22 mouse cellular contexts compared by ENCODE assay signal in genomic region chr5:112416673-112417072, GRCm38 (mm10). TPM values are rescaled to one million over a fixed set of nuclear protein-coding genes. Genes with fewer than 3 reads are reported as not detected.
DNase-seq lines count a peak whose midpoint lies in the region; ATAC-seq and TF ChIP-seq lines count a peak whose summit lies in the region.
"Had no signal": no experiment of that assay in that cellular context is flagged by ENCODE, and none has a peak within 500 bp of the region (broad histone marks: within the 10 kb centered on the region; RNA-seq: fewer than 3 reads in every experiment).

No protein-coding gene starts in this region.

- H3K27me3 ChIP-seq in hindbrain, embryonic 11.5 days (ENCODE audit: control insufficient read depth, insufficient read depth, low read length) = no peaks in the 10 kb centered on the region
- peaks cover 3% of the 10 kb centered on the region; the same call in 1 of the 2 replicates for H3K27me3 ChIP-seq in midbrain, embryonic 11.5 days (ENCODE audit: control insufficient read depth, insufficient read depth, low read length)

- no peak overlapping the region for H3K4me2 ChIP-seq in hindbrain, embryonic 11.5 days (replicated peaks; ENCODE audit: low read depth, low read length)
- no peak overlapping the region for H3K4me2 ChIP-seq in midbrain, embryonic 11.5 days
- H3K4me2 ChIP-seq: heart, embryonic 13.5 days; liver, embryonic 13.5 days had no signal

- no peaks in the 10 kb centered on the region for H3K36me3 ChIP-seq in hindbrain, embryonic 11.5 days (ENCODE audit: control insufficient read depth, insufficient read depth, low read length)
- H3K36me3 ChIP-seq in midbrain, embryonic 11.5 days (ENCODE audit: control insufficient read depth, insufficient read depth, low read length) = no peaks in the 10 kb centered on the region
- H3K36me3 ChIP-seq: heart, embryonic 13.5 days; liver, embryonic 13.5 days had no signal

- no peak overlapping the region for H3K9ac ChIP-seq in hindbrain, embryonic 11.5 days (ENCODE audit: low read depth, low read length)
- H3K9ac ChIP-seq in midbrain, embryonic 11.5 days (ENCODE audit: low read length) = no peak overlapping the region
- H3K9ac ChIP-seq: heart, embryonic 13.5 days; liver, embryonic 13.5 days had no signal

- TF ChIP-seq CTCF in layer of hippocampus, adult 2 months (conservative IDR thresholded peaks at IDR 0.05) = no peak

- H3K9me3 ChIP-seq in hindbrain, embryonic 11.5 days (ENCODE audit: control insufficient read depth, low read length) = no peaks in the 10 kb centered on the region
- H3K9me3 ChIP-seq in midbrain, embryonic 11.5 days (ENCODE audit: control insufficient read depth, low read length) = no peaks in the 10 kb centered on the region
- H3K9me3 ChIP-seq: liver, embryonic 13.5 days had no signal

- 42% methylated on average over 5 of the region's 5 CpGs for WGBS in hindbrain, embryonic 11.5 days
- 31% methylated on average over 5 of the region's 5 CpGs for WGBS in midbrain, embryonic 11.5 days

- ATAC-seq in hindbrain, embryonic 11.5 days (ENCODE audit: low FRiP score) = peak; percentile 60
- ATAC-seq in midbrain, embryonic 11.5 days (ENCODE audit: low FRiP score) = peak; percentile 83

- peaks cover 2% of the 10 kb centered on the region; the same call in 1 of the 2 replicates for H3K4me1 ChIP-seq in hindbrain, embryonic 11.5 days (replicated peaks; ENCODE audit: control insufficient read depth, insufficient read depth, low read length)
- peaks cover 25% of the 10 kb centered on the region for H3K4me1 ChIP-seq in midbrain, embryonic 11.5 days (ENCODE audit: control insufficient read depth, insufficient read depth, low read length)
- H3K4me1 ChIP-seq: liver, embryonic 13.5 days had no signal

- no peak overlapping the region for H3K4me3 ChIP-seq in layer of hippocampus, adult 2 months
- no peak overlapping the region for H3K4me3 ChIP-seq in hindbrain, embryonic 11.5 days (ENCODE audit: low read depth, low read length)
- no peak overlapping the region for H3K4me3 ChIP-seq in midbrain, embryonic 11.5 days (ENCODE audit: low read depth, low read length)
- H3K4me3 ChIP-seq: erythroblast, embryonic 14.5 days; heart, embryonic 13.5 days; liver, embryonic 13.5 days had no signal

- no peak for DNase-seq in layer of hippocampus, adult 2 months (ENCODE audit: low spot score in 2 of 2)
- DNase-seq in layer of hippocampus, adult 9-11 months = no peak
- DNase-seq in hindbrain, embryonic 11.5 days (ENCODE audit: low spot score) = peak; percentile 61
- no peak for DNase-seq in midbrain, embryonic 11.5 days (ENCODE audit: low spot score, missing footprints)
- peak; percentile 67 for DNase-seq in retina, embryonic 14.5 days (ENCODE audit: low spot score)
- DNase-seq in spleen, postnatal 10 days (ENCODE audit: low spot score in 2 of 2) = no peak
- no peak for DNase-seq in kidney, postnatal 25 days
- DNase-seq: cerebellum, adult 2 months; kidney, adult 8-10 months; liver, embryonic 13.5 days; lung, postnatal 10 days had no signal

- H3K27ac ChIP-seq in layer of hippocampus, adult 2 months = peak overlapping the region; percentile 55; the same call in 1 of the 2 replicates
- peak overlapping the region; percentile 63; the same call in 1 of the 2 replicates for H3K27ac ChIP-seq in hindbrain, embryonic 11.5 days (ENCODE audit: low read depth, low read length)
- peak overlapping the region; percentile 67 for H3K27ac ChIP-seq in midbrain, embryonic 11.5 days (ENCODE audit: low read depth, low read length)
- H3K27ac ChIP-seq: heart, embryonic 13.5 days; liver, embryonic 13.5 days had no signal

RNA-seq across cellular contexts. Expression of gene Asphd2, which starts 22.0 kb away (rescaled TPM):
- 100 to 1,000 TPM; 223 to 224 TPM for total RNA-seq in layer of hippocampus, adult 2 months (2021)
- polyA plus RNA-seq in hindbrain, embryonic 11.5 days (2014; fragmentation: Nextera tagmentation; extraction: Ambion mirVana) = 26.0 and 41.6 TPM in 2 replicates
- 35.4 and 48.3 TPM in 2 replicates for polyA plus RNA-seq in midbrain, embryonic 11.5 days (2014; fragmentation: Nextera tagmentation; extraction: Ambion mirVana)
- total RNA-seq: hematopoietic stem cell, adult 5-6 weeks; megakaryocyte-erythroid progenitor cell, adult 5-6 weeks; neutrophil, adult 5-6 weeks had no signal
- polyA plus RNA-seq: erythroblast, embryonic 14.5 days had no signal

RNA-seq across cellular contexts. Expression of gene Gm6588, which starts 32.6 kb away (rescaled TPM):
- not detected for total RNA-seq in layer of hippocampus, adult 2 months (2021)
- 0.14 and 0.28 TPM in 2 replicates for polyA plus RNA-seq in hindbrain, embryonic 11.5 days (2014; fragmentation: Nextera tagmentation; extraction: Ambion mirVana)
- not detected in 2 replicates for polyA plus RNA-seq in midbrain, embryonic 11.5 days (2014; fragmentation: Nextera tagmentation; extraction: Ambion mirVana)
- total RNA-seq: adrenal gland, adult 18-20 months; hematopoietic stem cell, adult 5-6 weeks; left cerebral cortex, adult 18-20 months; megakaryocyte-erythroid progenitor cell, adult 5-6 weeks; neutrophil, adult 5-6 weeks had no signal
- polyA plus RNA-seq: cerebellum, adult 2 months; cortical plate, adult 2 months; erythroblast, embryonic 14.5 days; heart, embryonic 13.5 days; large intestine, adult 2 months; limb, embryonic 11.5 days; liver, embryonic 13.5 days; urinary bladder, adult 2 months had no signal

Comparison
In these comparisons a context has a peak if more than half of its experiments do, and no peak if none do; other contexts are left out.
1. DNase-seq: peak in hindbrain, embryonic 11.5 days (single experiment) and retina, embryonic 14.5 days (single experiment); none in layer of hippocampus, adult 2 months (0 of 2), layer of hippocampus, adult 9-11 months (single experiment), midbrain, embryonic 11.5 days (single experiment), spleen, postnatal 10 days (0 of 2) and kidney, postnatal 25 days (0 of 2).
2. Peak in every context shown above with its lines, with median percentiles within 50 percentile points of each other: H3K27ac ChIP-seq.